9 mouse cellular contexts compared by ENCODE assay signal in genomic region chr5:36120931-36121341, GRCm38 (mm10).
DNase-seq lines count a peak whose midpoint lies in the region; ATAC-seq and TF ChIP-seq lines count a peak whose summit lies in the region.
"Had no signal": no experiment of that assay in that cellular context is flagged by ENCODE, and none has a peak within 500 bp of the region (broad histone marks: within the 10 kb centered on the region; RNA-seq: fewer than 3 reads in every experiment).

No protein-coding gene starts in this region.

- H3K27me3 ChIP-seq in forebrain, postnatal 0 days (ENCODE audit: insufficient read depth, low read length) = no peaks in the 10 kb centered on the region
- 0 out of 2 replicates have a peak, but pooled peaks cover 7% of the 10 kb centered on the region for H3K27me3 ChIP-seq in forebrain, embryonic 12.5 days
- H3K27me3 ChIP-seq in midbrain, embryonic 14.5 days (ENCODE audit: control insufficient read depth, insufficient read depth, low read length) = no peaks in the 10 kb centered on the region
- no peaks in the 10 kb centered on the region for H3K27me3 ChIP-seq in midbrain, embryonic 11.5 days (ENCODE audit: control insufficient read depth, insufficient read depth, low read length)
- H3K27me3 ChIP-seq in stomach, postnatal 0 days (ENCODE audit: control insufficient read depth, insufficient read depth, low read length) = no peaks in the 10 kb centered on the region
- H3K27me3 ChIP-seq: liver, embryonic 15.5 days had no signal

- H3K4me2 ChIP-seq in forebrain, postnatal 0 days (ENCODE audit: low read depth) = no peak overlapping the region
- no peak overlapping the region for H3K4me2 ChIP-seq in forebrain, embryonic 12.5 days
- no peak overlapping the region for H3K4me2 ChIP-seq in midbrain, embryonic 14.5 days (ENCODE audit: low read length)
- H3K4me2 ChIP-seq in midbrain, embryonic 11.5 days = no peak overlapping the region
- no peak overlapping the region for H3K4me2 ChIP-seq in stomach, postnatal 0 days (replicated peaks; ENCODE audit: low read depth)
- H3K4me2 ChIP-seq: liver, embryonic 15.5 days had no signal

- no peak for DNase-seq in forebrain, postnatal 0 days
- no peak for DNase-seq in midbrain, embryonic 14.5 days
- DNase-seq in midbrain, embryonic 11.5 days (ENCODE audit: low spot score, missing footprints) = no peak
- DNase-seq in kidney, postnatal 25 days = peak; percentile 39 to 62
- DNase-seq in stomach, postnatal 0 days (ENCODE audit: low spot score) = no peak
- DNase-seq in right cerebral cortex, postnatal 14 days = no peak

- 0 out of 2 replicates have a peak, but pooled peaks cover 5% of the 10 kb centered on the region for H3K4me1 ChIP-seq in forebrain, postnatal 0 days (ENCODE audit: insufficient read depth)
- peaks cover 46% of the 10 kb centered on the region for H3K4me1 ChIP-seq in forebrain, embryonic 12.5 days
- H3K4me1 ChIP-seq in midbrain, embryonic 14.5 days (ENCODE audit: control insufficient read depth, insufficient read depth, low read length) = peaks cover 26% of the 10 kb centered on the region
- H3K4me1 ChIP-seq in midbrain, embryonic 11.5 days (ENCODE audit: control insufficient read depth, insufficient read depth, low read length) = peaks cover 18% of the 10 kb centered on the region
- H3K4me1 ChIP-seq in stomach, postnatal 0 days (replicated peaks; ENCODE audit: control insufficient read depth, insufficient read depth) = no peaks in the 10 kb centered on the region

- no peak for TF ChIP-seq EP300 in stomach, postnatal 0 days (optimal IDR thresholded peaks at IDR 0.05)

- WGBS in forebrain, postnatal 0 days = 50% methylated on average over 3 of the region's 3 CpGs
- 43% methylated on average over 3 of the region's 3 CpGs for WGBS in forebrain, embryonic 12.5 days
- 12% methylated on average over 3 of the region's 3 CpGs for WGBS in midbrain, embryonic 14.5 days
- 25% methylated on average over 3 of the region's 3 CpGs for WGBS in midbrain, embryonic 11.5 days
- WGBS in stomach, postnatal 0 days = 33% methylated on average over 3 of the region's 3 CpGs

- H3K36me3 ChIP-seq in forebrain, postnatal 0 days (ENCODE audit: insufficient read depth) = no peaks in the 10 kb centered on the region
- no peaks in the 10 kb centered on the region for H3K36me3 ChIP-seq in forebrain, embryonic 12.5 days (replicated peaks)
- no peaks in the 10 kb centered on the region for H3K36me3 ChIP-seq in midbrain, embryonic 14.5 days (ENCODE audit: control insufficient read depth, insufficient read depth, low read length)
- no peaks in the 10 kb centered on the region for H3K36me3 ChIP-seq in midbrain, embryonic 11.5 days (ENCODE audit: control insufficient read depth, insufficient read depth, low read length)
- H3K36me3 ChIP-seq in stomach, postnatal 0 days (ENCODE audit: control insufficient read depth, insufficient read depth, low read length) = no peaks in the 10 kb centered on the region
- H3K36me3 ChIP-seq: liver, embryonic 15.5 days had no signal

- no peak for TF ChIP-seq CTCF in forebrain, postnatal 0 days (IDR thresholded peaks at IDR 0.05; ENCODE audit: low read depth)
- TF ChIP-seq CTCF in stomach, postnatal 0 days (IDR thresholded peaks at IDR 0.05; ENCODE audit: low read depth) = no peak

- H3K9me3 ChIP-seq in forebrain, postnatal 0 days (ENCODE audit: low read length) = no peaks in the 10 kb centered on the region
- H3K9me3 ChIP-seq in forebrain, embryonic 12.5 days = no peaks in the 10 kb centered on the region
- H3K9me3 ChIP-seq in midbrain, embryonic 14.5 days (ENCODE audit: control insufficient read depth, low read length) = no peaks in the 10 kb centered on the region
- no peaks in the 10 kb centered on the region for H3K9me3 ChIP-seq in midbrain, embryonic 11.5 days (ENCODE audit: control insufficient read depth, low read length)
- H3K9me3 ChIP-seq in stomach, postnatal 0 days (ENCODE audit: control insufficient read depth, low read length) = no peaks in the 10 kb centered on the region
- H3K9me3 ChIP-seq: liver, embryonic 15.5 days had no signal

- H3K4me3 ChIP-seq in forebrain, postnatal 0 days (ENCODE audit: low read depth, low read length) = no peak overlapping the region
- no peak overlapping the region for H3K4me3 ChIP-seq in forebrain, embryonic 12.5 days (replicated peaks)
- H3K4me3 ChIP-seq in midbrain, embryonic 14.5 days (replicated peaks; ENCODE audit: low read depth, low read length) = no peak overlapping the region
- H3K4me3 ChIP-seq in midbrain, embryonic 11.5 days (ENCODE audit: low read depth, low read length) = no peak overlapping the region
- H3K4me3 ChIP-seq in stomach, postnatal 0 days (ENCODE audit: low read depth, low read length) = no peak overlapping the region
- H3K4me3 ChIP-seq: liver, embryonic 15.5 days had no signal

- no peak overlapping the region for H3K9ac ChIP-seq in forebrain, postnatal 0 days
- H3K9ac ChIP-seq in forebrain, embryonic 12.5 days = no peak overlapping the region
- H3K9ac ChIP-seq in midbrain, embryonic 14.5 days (replicated peaks; ENCODE audit: low read length) = no peak overlapping the region
- no peak overlapping the region for H3K9ac ChIP-seq in midbrain, embryonic 11.5 days (ENCODE audit: low read length)
- no peak overlapping the region for H3K9ac ChIP-seq in stomach, postnatal 0 days (ENCODE audit: low read length)
- H3K9ac ChIP-seq: liver, embryonic 15.5 days had no signal

- peak; percentile 18; the same call in 1 of the 2 replicates for ATAC-seq in forebrain, postnatal 0 days
- no peak for ATAC-seq in forebrain, embryonic 12.5 days (ENCODE audit: low FRiP score)
- no peak for ATAC-seq in midbrain, embryonic 14.5 days (ENCODE audit: low FRiP score, low TSS enrichment)
- no peak for ATAC-seq in midbrain, embryonic 11.5 days (ENCODE audit: low FRiP score)
- ATAC-seq in stomach, postnatal 0 days (ENCODE audit: low FRiP score, low TSS enrichment) = peak; percentile 38; the same call in 1 of the 2 replicates
- ATAC-seq in erythroblast, adult 5-6 weeks (replicated peaks; ENCODE audit: low FRiP score, poor library complexity, severe bottlenecking) = no peak

- no peak overlapping the region for H3K27ac ChIP-seq in forebrain, postnatal 0 days (ENCODE audit: low read depth, low read length)
- H3K27ac ChIP-seq in forebrain, embryonic 12.5 days = no peak overlapping the region
- H3K27ac ChIP-seq in midbrain, embryonic 14.5 days (replicated peaks; ENCODE audit: low read depth, low read length) = 0 out of 2 replicates have a peak overlapping the region, but pooled peaks have one; percentile 20
- no peak overlapping the region for H3K27ac ChIP-seq in midbrain, embryonic 11.5 days (ENCODE audit: low read depth, low read length)
- H3K27ac ChIP-seq in stomach, postnatal 0 days (replicated peaks) = no peak overlapping the region
- H3K27ac ChIP-seq: liver, embryonic 15.5 days had no signal

Comparison
In these comparisons a context has a peak if more than half of its experiments do, and no peak if none do; other contexts are left out.
1. ATAC-seq: peak in forebrain, postnatal 0 days (single experiment) and stomach, postnatal 0 days (single experiment); none in forebrain, embryonic 12.5 days (single experiment), midbrain, embryonic 14.5 days (single experiment), midbrain, embryonic 11.5 days (single experiment) and erythroblast, adult 5-6 weeks (single experiment).
2. DNase-seq: peak in kidney, postnatal 25 days (2 of 2); none in forebrain, postnatal 0 days (single experiment), midbrain, embryonic 14.5 days (single experiment), midbrain, embryonic 11.5 days (single experiment), stomach, postnatal 0 days (single experiment) and right cerebral cortex, postnatal 14 days (single experiment).